Mouse (Mus musculus) myocyte (in vitro differentiated cells): ENCODE results near the gene St3gal3.

ENCODE experiments used
- E2F4 ChIP-seq: IDR thresholded peaks from one replicate; pipeline ENCODE4 v1.6.1; 2011; ENCODE audit warnings: mild to moderate bottlenecking, control low read depth, moderate library complexity; ENCODE audit not compliant: insufficient read depth
- MYOD1 ChIP-seq, 3 experiments: IDR thresholded peaks; one replicate each; pipeline ENCODE4 v1.6.1; 2011; ENCODE audit warnings: control low read depth in 2 of 3, low read depth in 2 of 3, mild to moderate bottlenecking in 2 of 3, moderate library complexity in 1 of 3; ENCODE audit not compliant: insufficient read length in 2 of 3, control insufficient read depth in 1 of 3
- POLR2A ChIP-seq: IDR thresholded peaks from one replicate; pipeline ENCODE4 v1.6.1; 2011; ENCODE audit warnings: low read depth, mild to moderate bottlenecking, control low read depth, moderate library complexity; ENCODE audit not compliant: insufficient read length
- REST ChIP-seq: IDR thresholded peaks from one replicate; pipeline ENCODE4 v1.6.1; 2011; ENCODE audit warnings: mild to moderate bottlenecking, control low read depth, moderate library complexity; ENCODE audit not compliant: insufficient read depth, insufficient read length
- TCF12 ChIP-seq: IDR thresholded peaks from one replicate; pipeline ENCODE4 v1.6.1; 2011; ENCODE audit warnings: mild to moderate bottlenecking, control low read depth; ENCODE audit not compliant: poor library complexity, insufficient read depth, severe bottlenecking
- TCF3 ChIP-seq: IDR thresholded peaks from one replicate; pipeline ENCODE4 v1.6.1; 2011; ENCODE audit warnings: low read depth, control low read depth; ENCODE audit not compliant: insufficient read length
- USF1 ChIP-seq: IDR thresholded peaks from one replicate; pipeline ENCODE4 v1.6.1; 2011; ENCODE audit warnings: low read depth, mild to moderate bottlenecking, control low read depth, moderate library complexity

DNA sequence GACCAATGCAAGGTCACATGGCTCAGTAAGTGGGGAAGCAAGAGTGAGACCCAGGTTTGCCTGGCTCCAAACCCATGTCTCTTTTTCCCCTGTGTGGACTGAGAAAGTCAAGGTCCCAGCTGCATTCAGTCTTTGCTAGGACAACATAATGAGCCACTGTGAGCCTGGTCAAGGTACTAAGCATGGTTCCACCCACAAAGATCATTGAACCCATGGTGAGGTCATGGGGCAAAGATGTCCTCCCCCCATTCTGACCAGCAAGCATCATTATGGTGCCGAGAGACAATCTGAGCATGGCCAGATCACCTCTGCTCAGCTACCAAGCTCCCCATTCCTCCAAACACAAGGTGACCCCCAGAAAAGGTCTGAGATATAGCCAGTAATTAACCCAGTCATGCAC, 139.3 kb downstream of the St3gal3 start:
- TF ChIP-seq REST = no peak
- TF ChIP-seq MYOD1 (IDR thresholded peaks at IDR 0.05; ENCODE audit: control insufficient read depth in 1 of 3, insufficient read length in 2 of 3, low read depth in 2 of 3) = no peak
- no peak for TF ChIP-seq POLR2A
- no peak for TF ChIP-seq TCF3
- TF ChIP-seq USF1 = no peak
- no peak for TF ChIP-seq TCF12
- no peak for TF ChIP-seq E2F4
